Mouse (Mus musculus): ENCODE measurements around the gene Tmem185b. TPM values are rescaled to one million over a fixed set of nuclear protein-coding genes. Genes with fewer than 3 reads are reported as not detected.

Gene Tmem185b
- 10 to 100 TPM; 10.1 to 12.4 TPM for total RNA-seq (2021)

GRCm38 (mm10) chr1:119525689-119526591 is at the start of gene Tmem185b:
Gene Tmem185b, plus strand, starts transcription at chr1:119526160.
- DNase-seq (ENCODE audit: extremely low spot score in 1 of 2, low spot score in 2 of 2) = peak; percentile 78 to 98
- intact Hi-C loops (cut with DNase I) = no loop called here

- intact Hi-C loops (cut with DNase I) = no loop called here
- no peak for DNase-seq (ENCODE audit: extremely low spot score in 1 of 2, low spot score in 2 of 2)
Measured at GRCm38 (mm10) chr1:119476905-119477353, 49.0 kb upstream of the Tmem185b start.

GRCm38 (mm10) chr1:119479641-119480040 is 46.3 kb upstream of the Tmem185b start:
- intact Hi-C loops (cut with DNase I) = no loop called here
- DNase-seq (ENCODE audit: extremely low spot score in 1 of 2, low spot score in 2 of 2) = no peak

- no peak for DNase-seq (ENCODE audit: extremely low spot score in 1 of 2, low spot score in 2 of 2)
- intact Hi-C loops (cut with DNase I) = no loop called here
Measured at GRCm38 (mm10) chr1:119480678-119481077, 45.3 kb upstream of the Tmem185b start.

- intact Hi-C loops (cut with DNase I) = no loop called here
- DNase-seq (ENCODE audit: extremely low spot score in 1 of 2, low spot score in 2 of 2) = no peak
Measured at GRCm38 (mm10) chr1:119481205-119481932, 44.6 kb upstream of the Tmem185b start.

- intact Hi-C loops (cut with DNase I) = no loop called here
- no peak for DNase-seq (ENCODE audit: extremely low spot score in 1 of 2, low spot score in 2 of 2)
Measured at GRCm38 (mm10) chr1:119482891-119483290, 43.1 kb upstream of the Tmem185b start.

GRCm38 (mm10) chr1:119484457-119484856 is 41.5 kb upstream of the Tmem185b start:
- intact Hi-C loops (cut with DNase I) = no loop called here

GRCm38 (mm10) chr1:119485825-119486224 is 40.1 kb upstream of the Tmem185b start:
- no peak for DNase-seq (ENCODE audit: extremely low spot score in 1 of 2, low spot score in 2 of 2)
- intact Hi-C loops (cut with DNase I) = no loop called here

More at GRCm38 (mm10) chr1:119484457-119484856, 41.5 kb upstream of the Tmem185b start:
- peak in 1 of 2 experiments; percentile 54 for DNase-seq (ENCODE audit: extremely low spot score in 1 of 2, low spot score in 2 of 2)

- intact Hi-C loops (cut with DNase I) = no loop called here
- DNase-seq (ENCODE audit: extremely low spot score in 1 of 2, low spot score in 2 of 2) = no peak
Measured at GRCm38 (mm10) chr1:119487917-119488590, 37.9 kb upstream of the Tmem185b start.

GRCm38 (mm10) chr1:119490765-119491164 is 35.2 kb upstream of the Tmem185b start:
- DNase-seq (ENCODE audit: extremely low spot score in 1 of 2, low spot score in 2 of 2) = no peak
- intact Hi-C loops (cut with DNase I) = no loop called here

GRCm38 (mm10) chr1:119492097-119492496 is 33.9 kb upstream of the Tmem185b start:
- peak in 1 of 2 experiments; percentile 89 for DNase-seq (ENCODE audit: extremely low spot score in 1 of 2, low spot score in 2 of 2)
- intact Hi-C loops (cut with DNase I) = no loop called here

- intact Hi-C loops (cut with DNase I) = no loop called here
Measured at GRCm38 (mm10) chr1:119492505-119492904, 33.5 kb upstream of the Tmem185b start.

GRCm38 (mm10) chr1:119494024-119494711 is 31.8 kb upstream of the Tmem185b start:
- intact Hi-C loops (cut with DNase I) = no loop called here
- DNase-seq (ENCODE audit: extremely low spot score in 1 of 2, low spot score in 2 of 2) = no peak

More at GRCm38 (mm10) chr1:119492505-119492904, 33.5 kb upstream of the Tmem185b start:
- no peak for DNase-seq (ENCODE audit: extremely low spot score in 1 of 2, low spot score in 2 of 2)

GRCm38 (mm10) chr1:119494712-119495395 is 31.1 kb upstream of the Tmem185b start:
- no peak for DNase-seq (ENCODE audit: extremely low spot score in 1 of 2, low spot score in 2 of 2)
- intact Hi-C loops (cut with DNase I) = no loop called here

- intact Hi-C loops (cut with DNase I) = no loop called here
- DNase-seq (ENCODE audit: extremely low spot score in 1 of 2, low spot score in 2 of 2) = no peak
Measured at GRCm38 (mm10) chr1:119495396-119495775, 30.6 kb upstream of the Tmem185b start.

- DNase-seq (ENCODE audit: extremely low spot score in 1 of 2, low spot score in 2 of 2) = no peak
- intact Hi-C loops (cut with DNase I) = no loop called here
Measured at GRCm38 (mm10) chr1:119497346-119498004, 28.5 kb upstream of the Tmem185b start.

GRCm38 (mm10) chr1:119498536-119499231 is 27.3 kb upstream of the Tmem185b start:
- DNase-seq (ENCODE audit: extremely low spot score in 1 of 2, low spot score in 2 of 2) = no peak
- intact Hi-C loops (cut with DNase I) = no loop called here
